Mouse (Mus musculus): ENCODE measurements around the gene Bend7. TPM values are rescaled to one million over a fixed set of nuclear protein-coding genes. Genes with fewer than 3 reads are reported as not detected.

Bend7 gene
- polyA plus RNA-seq, 2 experiments: 1.6 to 1.7 TPM

GRCm38 (mm10) chr2:4760741-4761140 lies 43.1 kb downstream of the Bend7 start:
- Histone ChIP-seq H3K4me1 (ENCODE audit: control insufficient read depth, insufficient read depth, low read length) (no peaks in the 10 kb centered on the region), H3K4me3 (replicated peaks; ENCODE audit: low read length) (no peak overlapping the region), H3K9ac (ENCODE audit: low read depth, low read length, severe bottlenecking) (no peak overlapping the region), H3K9me3 (ENCODE audit: control insufficient read depth, low read length) (no peaks in the 10 kb centered on the region), H3K4me2 (replicated peaks; ENCODE audit: low read depth, low read length, severe bottlenecking) (no peak overlapping the region), H3K27ac (replicated peaks; ENCODE audit: low read depth, low read length) (no peak overlapping the region), H3K36me3 (ENCODE audit: control insufficient read depth, insufficient read depth, low read length) (no peaks in the 10 kb centered on the region), H3K27me3 (ENCODE audit: control insufficient read depth, insufficient read depth, low read length) (no peaks in the 10 kb centered on the region)
- DNase-seq (ENCODE audit: low spot score): no peak
- ATAC-seq (ENCODE audit: low FRiP score, low read depth): no peak
- WGBS: 52% methylated on average over 5 of the region's 5 CpGs
- TF ChIP-seq POLR2A (IDR thresholded peaks at IDR 0.05; ENCODE audit: borderline replicate concordance, extremely low read depth, insufficient read depth, insufficient read length): no peak

GRCm38 (mm10) chr2:4761906-4762305 lies 44.3 kb downstream of the Bend7 start:
- no peak overlapping the region for H3K4me3 ChIP-seq (replicated peaks; ENCODE audit: low read length)
- no peak overlapping the region for H3K9ac ChIP-seq (ENCODE audit: low read depth, low read length, severe bottlenecking)
- H3K4me1 ChIP-seq (ENCODE audit: control insufficient read depth, insufficient read depth, low read length): no peaks in the 10 kb centered on the region
- H3K9me3 ChIP-seq (ENCODE audit: control insufficient read depth, low read length): no peaks in the 10 kb centered on the region
- no peak for TF ChIP-seq POLR2A (IDR thresholded peaks at IDR 0.05; ENCODE audit: borderline replicate concordance, extremely low read depth, insufficient read depth, insufficient read length)
- no peaks in the 10 kb centered on the region for H3K27me3 ChIP-seq (ENCODE audit: control insufficient read depth, insufficient read depth, low read length)
- DNase-seq (ENCODE audit: low spot score) (no peak), ATAC-seq (ENCODE audit: low FRiP score, low read depth) (no peak)
- H3K27ac ChIP-seq (replicated peaks; ENCODE audit: low read depth, low read length): no peak overlapping the region
- no peaks in the 10 kb centered on the region for H3K36me3 ChIP-seq (ENCODE audit: control insufficient read depth, insufficient read depth, low read length)
- no peak overlapping the region for H3K4me2 ChIP-seq (replicated peaks; ENCODE audit: low read depth, low read length, severe bottlenecking)
- 67% methylated on average over 5 of the region's 5 CpGs for WGBS

GRCm38 (mm10) chr2:4764071-4764470 lies 46.4 kb downstream of the Bend7 start:
- H3K4me2 ChIP-seq (replicated peaks; ENCODE audit: low read depth, low read length, severe bottlenecking): no peak overlapping the region
- no peak overlapping the region for H3K4me3 ChIP-seq (replicated peaks; ENCODE audit: low read length)
- DNase-seq (ENCODE audit: low spot score): no peak
- H3K27me3 ChIP-seq (ENCODE audit: control insufficient read depth, insufficient read depth, low read length): no peaks in the 10 kb centered on the region
- no peaks in the 10 kb centered on the region for H3K4me1 ChIP-seq (ENCODE audit: control insufficient read depth, insufficient read depth, low read length)
- no peaks in the 10 kb centered on the region for H3K36me3 ChIP-seq (ENCODE audit: control insufficient read depth, insufficient read depth, low read length)
- H3K9me3 ChIP-seq (ENCODE audit: control insufficient read depth, low read length): no peaks in the 10 kb centered on the region
- no peak overlapping the region for H3K9ac ChIP-seq (ENCODE audit: low read depth, low read length, severe bottlenecking)
- no peak overlapping the region for H3K27ac ChIP-seq (replicated peaks; ENCODE audit: low read depth, low read length)
- WGBS: 87% methylated on average over 3 of the region's 3 CpGs
- no peak for ATAC-seq (ENCODE audit: low FRiP score, low read depth)
- TF ChIP-seq POLR2A (IDR thresholded peaks at IDR 0.05; ENCODE audit: borderline replicate concordance, extremely low read depth, insufficient read depth, insufficient read length): no peak

- TF ChIP-seq POLR2A (IDR thresholded peaks at IDR 0.05; ENCODE audit: borderline replicate concordance, extremely low read depth, insufficient read depth, insufficient read length): no peak
- no peaks in the 10 kb centered on the region for H3K36me3 ChIP-seq (ENCODE audit: control insufficient read depth, insufficient read depth, low read length)
- DNase-seq (ENCODE audit: low spot score) (no peak), ATAC-seq (ENCODE audit: low FRiP score, low read depth) (no peak)
- 86% methylated on average over 2 of the region's 2 CpGs for WGBS
- no peak overlapping the region for H3K27ac ChIP-seq (replicated peaks; ENCODE audit: low read depth, low read length)
- H3K4me3 ChIP-seq (replicated peaks; ENCODE audit: low read length): no peak overlapping the region
- H3K4me1 ChIP-seq (ENCODE audit: control insufficient read depth, insufficient read depth, low read length): no peaks in the 10 kb centered on the region
- H3K4me2 ChIP-seq (replicated peaks; ENCODE audit: low read depth, low read length, severe bottlenecking): no peak overlapping the region
- no peak overlapping the region for H3K9ac ChIP-seq (ENCODE audit: low read depth, low read length, severe bottlenecking)
- H3K9me3 ChIP-seq (ENCODE audit: control insufficient read depth, low read length): no peaks in the 10 kb centered on the region
- no peaks in the 10 kb centered on the region for H3K27me3 ChIP-seq (ENCODE audit: control insufficient read depth, insufficient read depth, low read length)
Measured at GRCm38 (mm10) chr2:4770376-4770775, 52.7 kb downstream of the Bend7 start.

- Histone ChIP-seq H3K9ac (ENCODE audit: low read depth, low read length, severe bottlenecking) (no peak overlapping the region), H3K9me3 (ENCODE audit: control insufficient read depth, low read length) (no peaks in the 10 kb centered on the region), H3K36me3 (ENCODE audit: control insufficient read depth, insufficient read depth, low read length) (no peaks in the 10 kb centered on the region), H3K4me1 (ENCODE audit: control insufficient read depth, insufficient read depth, low read length) (no peaks in the 10 kb centered on the region), H3K27me3 (ENCODE audit: control insufficient read depth, insufficient read depth, low read length) (no peaks in the 10 kb centered on the region), H3K4me2 (replicated peaks; ENCODE audit: low read depth, low read length, severe bottlenecking) (no peak overlapping the region), H3K27ac (replicated peaks; ENCODE audit: low read depth, low read length) (no peak overlapping the region), H3K4me3 (replicated peaks; ENCODE audit: low read length) (no peak overlapping the region)
- ATAC-seq (ENCODE audit: low FRiP score, low read depth) (no peak), DNase-seq (ENCODE audit: low spot score) (no peak)
- no peak for TF ChIP-seq POLR2A (IDR thresholded peaks at IDR 0.05; ENCODE audit: borderline replicate concordance, extremely low read depth, insufficient read depth, insufficient read length)
- WGBS: 95% methylated on average over 6 of the region's 6 CpGs
Measured at GRCm38 (mm10) chr2:4773911-4774310, 56.3 kb downstream of the Bend7 start.

GRCm38 (mm10) chr2:4777291-4777690 lies 59.7 kb downstream of the Bend7 start:
- Histone ChIP-seq H3K27ac (replicated peaks; ENCODE audit: low read depth, low read length) (no peak overlapping the region), H3K4me3 (replicated peaks; ENCODE audit: low read length) (no peak overlapping the region), H3K9ac (ENCODE audit: low read depth, low read length, severe bottlenecking) (no peak overlapping the region), H3K4me2 (replicated peaks; ENCODE audit: low read depth, low read length, severe bottlenecking) (no peak overlapping the region), H3K4me1 (ENCODE audit: control insufficient read depth, insufficient read depth, low read length) (no peaks in the 10 kb centered on the region), H3K27me3 (ENCODE audit: control insufficient read depth, insufficient read depth, low read length) (no peaks in the 10 kb centered on the region), H3K36me3 (ENCODE audit: control insufficient read depth, insufficient read depth, low read length) (no peaks in the 10 kb centered on the region), H3K9me3 (ENCODE audit: control insufficient read depth, low read length) (no peaks in the 10 kb centered on the region)
- ATAC-seq (ENCODE audit: low FRiP score, low read depth): no peak
- 92% methylated on average over 8 of the region's 8 CpGs for WGBS
- no peak for DNase-seq (ENCODE audit: low spot score)
- no peak for TF ChIP-seq POLR2A (IDR thresholded peaks at IDR 0.05; ENCODE audit: borderline replicate concordance, extremely low read depth, insufficient read depth, insufficient read length)

Measured in limb, embryonic 14.5 days (tissue).